Mouse (Mus musculus) liver, postnatal 0 days (tissue): ENCODE results near the gene Naip1.

Source experiments
- CTCF ChIP-seq: sonication (generic); IDR thresholded peaks from 2 replicates; pipeline ENCODE4 v1.5.1; 2016; ENCODE audit warnings: antibody characterized with exemption, low read depth
- EP300 ChIP-seq: IDR thresholded peaks from 2 replicates; pipeline ENCODE4 v1.6.1; 2016; ENCODE audit warnings: antibody characterized with exemption, low read depth, mild to moderate bottlenecking

DNA sequence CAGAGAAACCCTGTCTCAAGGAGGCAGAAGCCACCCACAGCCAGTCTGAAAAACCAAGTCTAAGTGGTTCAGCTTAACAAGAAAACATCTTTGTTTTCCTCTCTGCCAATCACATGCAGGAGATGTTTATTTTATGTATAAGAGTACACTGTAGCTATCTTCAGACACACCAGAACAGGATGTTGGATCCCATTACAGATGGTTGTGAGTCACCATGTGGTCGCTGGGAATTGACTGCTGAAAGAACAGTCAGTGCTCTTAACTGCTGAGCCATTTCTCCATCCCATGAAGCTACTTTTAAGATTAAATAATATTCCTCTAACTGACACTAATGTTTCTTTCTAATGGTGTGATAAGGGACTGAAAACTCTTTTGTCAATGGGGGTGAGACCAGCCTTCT, 14.0 kb downstream of the Naip1 start:
- no peak for TF ChIP-seq CTCF
- TF ChIP-seq EP300 = no peak
